Mouse (Mus musculus): ENCODE data around the gene Brpf3.

DNA sequence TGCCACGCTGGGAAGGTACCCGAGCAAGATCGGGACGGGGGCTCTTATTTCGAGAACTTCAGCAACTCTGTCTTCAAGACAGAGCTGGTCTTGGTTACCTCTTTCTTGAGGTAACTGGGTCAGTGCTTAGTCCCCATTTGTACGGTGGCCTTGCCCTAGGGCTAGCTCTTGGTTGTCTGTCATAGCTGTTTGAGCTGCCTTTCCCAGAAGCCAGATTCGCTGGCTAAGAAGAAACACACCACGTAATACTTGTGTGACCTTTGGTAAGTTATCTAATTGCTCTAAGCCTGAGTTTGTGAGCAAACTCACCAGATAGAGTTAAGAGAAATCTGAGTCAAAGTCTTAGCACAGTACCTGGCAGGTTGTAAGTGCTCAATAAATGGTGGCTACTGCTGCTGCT is 7.8 kb downstream of the Brpf3 start:
- TF ChIP-seq CTCF (IDR thresholded peaks at IDR 0.05; ENCODE audit: extremely low read depth, insufficient read depth, low read length): no peak
- TF ChIP-seq POLR2A (IDR thresholded peaks at IDR 0.05; ENCODE audit: extremely low read depth, insufficient read depth, low read length): no peak

All from cortical plate, adult 2 months (tissue).